Mouse (Mus musculus) forebrain, embryonic 16.5 days (tissue): Measurements from ENCODE around the gene 1700024P04Rik. TPM values are rescaled to one million over a fixed set of nuclear protein-coding genes. Genes with fewer than 3 reads are reported as not detected.
A peak's percentile ranks its signal among the peaks of the same experiment; 100 is the strongest.

Experiments
- ATAC-seq: fragments of 200-750 bp; cut with Nextera tagmentation; 2 replicates; pipeline ENCODE4 v1.8.0; 2017; ENCODE audit warnings: mild to moderate bottlenecking, moderate library complexity
- H3K27ac ChIP-seq: fragments of 300-500 bp; sonication (generic); 2 replicates; pipeline ENCODE4 v1.5.1; 2014; ENCODE audit warnings: low read length, control low read depth
- H3K27me3 ChIP-seq: fragments of 300-500 bp; sonication (generic); replicated peaks from 2 replicates; pipeline ENCODE4 v1.6.1; 2014; ENCODE audit warnings: low read length; ENCODE audit not compliant: control insufficient read depth, insufficient read depth
- H3K36me3 ChIP-seq: fragments of 300-500 bp; sonication (generic); 2 replicates; pipeline ENCODE4 v1.6.1; 2014; ENCODE audit not compliant: control insufficient read depth, insufficient read depth
- H3K4me1 ChIP-seq: fragments of 300-500 bp; sonication (generic); replicated peaks from 2 replicates; pipeline ENCODE4 v1.6.1; 2014; ENCODE audit warnings: low read length; ENCODE audit not compliant: control insufficient read depth, insufficient read depth
- H3K4me2 ChIP-seq: fragments of 300-500 bp; sonication (generic); 2 replicates; pipeline ENCODE4 v1.6.1; 2014; ENCODE audit warnings: mild to moderate bottlenecking, low read length, control low read depth
- H3K4me3 ChIP-seq: fragments of 300-500 bp; sonication (generic); replicated peaks from 2 replicates; pipeline ENCODE4 v1.5.1; 2014; ENCODE audit warnings: mild to moderate bottlenecking, low read length, control low read depth
- H3K9ac ChIP-seq: fragments of 300-500 bp; sonication (generic); replicated peaks from 2 replicates; pipeline ENCODE4 v1.6.1; 2014; ENCODE audit warnings: low read depth, low read length, control low read depth
- H3K9me3 ChIP-seq: fragments of 300-500 bp; sonication (generic); 2 replicates; pipeline ENCODE4 v1.6.1; 2016; ENCODE audit warnings: low read length; ENCODE audit not compliant: control insufficient read depth
- WGBS: fragments of 180-500 bp; shearing (Covaris S2); extraction: QIAGEN DNeasy Blood & Tissue Kit; methylation state at CpG from one replicate; pipeline ENCODE4 v1.1.7; 2014; 5-methylcytosine and 5-hydroxymethylcytosine counted together
- polyA plus RNA-seq: library from polyadenylated mRNA; unstranded; fragments of >200 nt; fragmentation: Nextera tagmentation; extraction: Ambion mirVana; gene quantifications from 2 replicates; pipeline ENCODE4 v1.2.1, GENCODE M21; 2015

1700024P04Rik gene
- not detected in 2 replicates for polyA plus RNA-seq

DNA sequence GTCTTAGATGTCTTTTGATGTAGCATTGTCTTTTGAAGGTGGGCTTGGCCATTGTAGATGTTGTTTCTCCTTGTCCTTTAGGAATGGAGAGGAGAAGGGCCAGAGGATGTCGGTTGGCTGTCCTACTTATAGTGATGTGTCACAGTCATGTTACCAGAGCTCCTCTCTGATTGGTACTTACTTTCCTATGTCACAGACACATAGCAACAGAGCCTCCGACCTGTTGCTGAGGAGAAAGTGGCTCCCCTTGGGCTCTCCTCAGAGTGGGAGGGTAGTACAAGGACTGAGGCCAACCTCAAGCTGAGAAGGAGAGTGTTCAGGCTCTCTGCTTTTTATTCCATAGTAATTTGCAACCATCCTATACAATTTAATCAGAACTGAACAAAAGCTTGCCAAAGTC is at the start of gene 1700024P04Rik:
Gene 1700024P04Rik, minus strand, starts transcription at position 101 of the 400 bp plus-strand sequence.
- 69% methylated on average over 2 of the region's 2 CpGs for WGBS
- no peak within 1 kb of the TSS for H3K9ac ChIP-seq
- H3K9me3 ChIP-seq, result no peaks in the 10 kb centered on the region
- no peak within 1 kb of the TSS for H3K4me3 ChIP-seq
- no peak within 1 kb of the TSS for H3K4me2 ChIP-seq
- no peaks in the 10 kb centered on the region for H3K36me3 ChIP-seq
- no peak for ATAC-seq
- H3K27ac ChIP-seq, result no peak within 1 kb of the TSS
- H3K4me1 ChIP-seq, result no peaks in the 10 kb centered on the region
- no peaks in the 10 kb centered on the region for H3K27me3 ChIP-seq

DNA sequence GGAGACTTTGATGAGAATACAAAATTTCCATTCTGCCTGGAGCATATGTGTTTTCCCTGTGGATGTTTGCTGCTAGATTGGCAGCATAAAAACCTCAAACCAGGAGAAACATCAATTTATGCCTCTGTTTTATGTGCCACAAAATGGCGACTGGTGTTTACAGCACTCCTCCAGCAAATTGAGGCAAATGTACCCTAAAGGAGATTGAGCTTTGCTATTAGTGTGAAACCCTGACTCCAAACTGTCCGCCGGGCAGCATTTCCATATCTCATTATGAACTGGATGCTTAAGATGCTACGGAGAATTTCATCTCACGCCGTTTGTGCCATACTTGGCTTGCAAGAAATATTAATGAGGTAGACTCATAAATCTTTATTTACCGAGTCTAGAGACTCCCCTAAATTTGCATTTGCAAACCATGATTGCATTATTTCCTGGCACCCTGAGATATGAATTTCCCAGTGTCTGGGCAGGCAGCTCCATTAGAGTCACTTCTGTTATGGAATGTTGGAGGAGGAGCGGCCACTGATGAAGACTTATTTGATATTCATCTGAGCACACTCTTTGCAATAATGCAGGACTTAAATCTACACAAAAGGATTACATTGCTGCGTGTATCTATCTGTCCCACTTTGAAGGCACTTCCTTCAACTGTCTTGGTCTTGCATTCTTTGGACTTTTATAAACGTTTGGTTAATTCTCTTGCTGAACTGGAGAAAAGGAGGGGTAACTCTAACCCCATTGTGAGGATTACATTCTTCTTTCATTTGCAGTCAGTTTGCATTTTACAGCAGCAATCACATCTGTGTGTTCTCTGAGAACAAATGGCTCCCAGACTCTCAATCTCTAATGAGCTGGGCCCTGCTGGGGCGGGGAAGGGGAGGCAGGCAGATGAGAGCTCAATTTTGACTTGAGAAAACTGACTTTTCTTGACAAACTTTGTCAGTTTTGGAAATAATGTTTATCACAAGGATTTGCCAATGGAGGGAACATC is 47.2 kb upstream of the 1700024P04Rik start:
- Histone ChIP-seq H3K36me3 (no peaks in the 10 kb centered on the region), H3K27me3 (no peaks in the 10 kb centered on the region), H3K9me3 (no peaks in the 10 kb centered on the region), H3K27ac (peak overlapping the region; percentile 5; the same call in 1 of the 2 replicates), H3K4me3 (no peak overlapping the region), H3K9ac (no peak overlapping the region), H3K4me2 (no peak overlapping the region), H3K4me1 (peaks cover 17% of the 10 kb centered on the region)
- 45% methylated on average over 11 of the region's 11 CpGs for WGBS
- peak; percentile 32; the same call in 1 of the 2 replicates for ATAC-seq

- Histone ChIP-seq H3K27me3 (no peaks in the 10 kb centered on the region), H3K36me3 (no peaks in the 10 kb centered on the region), H3K4me3 (no peak overlapping the region), H3K9ac (no peak overlapping the region), H3K9me3 (no peaks in the 10 kb centered on the region), H3K27ac (peak overlapping the region; percentile 5; the same call in 1 of the 2 replicates), H3K4me1 (peaks cover 17% of the 10 kb centered on the region), H3K4me2 (peak overlapping the region; percentile 18)
- WGBS, result 23% methylated on average over 15 of the region's 15 CpGs
- ATAC-seq, result no peak
Measured at GRCm38 (mm10) chr13:99030579-99031200, 46.3 kb upstream of the 1700024P04Rik start.

DNA sequence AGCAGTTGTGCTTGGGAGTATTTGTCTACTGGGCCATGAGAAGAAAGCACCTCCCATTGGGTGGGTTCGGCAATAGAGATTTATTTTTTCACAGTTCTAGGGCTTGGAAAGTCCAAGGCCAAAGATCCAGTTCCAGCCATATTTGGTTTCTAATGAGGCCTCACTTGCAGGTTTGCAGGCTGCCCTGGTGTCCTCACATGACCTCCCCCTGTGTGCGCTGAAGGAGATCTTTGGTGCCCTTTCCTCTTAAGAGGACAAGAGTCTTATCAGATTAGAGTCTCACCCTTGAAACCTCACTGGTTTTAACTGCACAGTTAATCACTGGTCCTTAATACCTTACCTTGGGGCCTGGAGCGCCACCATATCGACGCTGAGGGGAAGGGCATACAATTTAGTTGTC is 40.9 kb upstream of the 1700024P04Rik start:
- no peak for ATAC-seq
- H3K27ac ChIP-seq, result no peak overlapping the region
- H3K36me3 ChIP-seq, result no peaks in the 10 kb centered on the region
- H3K4me2 ChIP-seq, result no peak overlapping the region
- no peaks in the 10 kb centered on the region for H3K27me3 ChIP-seq
- H3K4me3 ChIP-seq, result no peak overlapping the region
- no peak overlapping the region for H3K9ac ChIP-seq
- H3K4me1 ChIP-seq, result peaks cover 10% of the 10 kb centered on the region
- WGBS, result 89% methylated on average over 5 of the region's 5 CpGs
- H3K9me3 ChIP-seq, result no peaks in the 10 kb centered on the region

- H3K9ac ChIP-seq, result no peak overlapping the region
- H3K4me3 ChIP-seq, result no peak overlapping the region
- no peaks in the 10 kb centered on the region for H3K27me3 ChIP-seq
- 0 out of 2 replicates have a peak, but pooled peaks cover 2% of the 10 kb centered on the region for H3K4me1 ChIP-seq
- no peaks in the 10 kb centered on the region for H3K36me3 ChIP-seq
- no peak overlapping the region for H3K4me2 ChIP-seq
- ATAC-seq, result no peak
- WGBS, result 78% methylated on average over 7 of the region's 7 CpGs
- H3K9me3 ChIP-seq, result no peaks in the 10 kb centered on the region
- H3K27ac ChIP-seq, result no peak overlapping the region
Measured at GRCm38 (mm10) chr13:99022036-99022435, 37.7 kb upstream of the 1700024P04Rik start.

- no peaks in the 10 kb centered on the region for H3K9me3 ChIP-seq
- no peak overlapping the region for H3K27ac ChIP-seq
- 0 out of 2 replicates have a peak, but pooled peaks cover 2% of the 10 kb centered on the region for H3K4me1 ChIP-seq
- no peak overlapping the region for H3K4me2 ChIP-seq
- H3K9ac ChIP-seq, result no peak overlapping the region
- H3K36me3 ChIP-seq, result no peaks in the 10 kb centered on the region
- no peaks in the 10 kb centered on the region for H3K27me3 ChIP-seq
- no peak for ATAC-seq
- H3K4me3 ChIP-seq, result no peak overlapping the region
- 57% methylated on average over 6 of the region's 6 CpGs for WGBS
Measured at GRCm38 (mm10) chr13:99021181-99021580, 36.8 kb upstream of the 1700024P04Rik start.

DNA sequence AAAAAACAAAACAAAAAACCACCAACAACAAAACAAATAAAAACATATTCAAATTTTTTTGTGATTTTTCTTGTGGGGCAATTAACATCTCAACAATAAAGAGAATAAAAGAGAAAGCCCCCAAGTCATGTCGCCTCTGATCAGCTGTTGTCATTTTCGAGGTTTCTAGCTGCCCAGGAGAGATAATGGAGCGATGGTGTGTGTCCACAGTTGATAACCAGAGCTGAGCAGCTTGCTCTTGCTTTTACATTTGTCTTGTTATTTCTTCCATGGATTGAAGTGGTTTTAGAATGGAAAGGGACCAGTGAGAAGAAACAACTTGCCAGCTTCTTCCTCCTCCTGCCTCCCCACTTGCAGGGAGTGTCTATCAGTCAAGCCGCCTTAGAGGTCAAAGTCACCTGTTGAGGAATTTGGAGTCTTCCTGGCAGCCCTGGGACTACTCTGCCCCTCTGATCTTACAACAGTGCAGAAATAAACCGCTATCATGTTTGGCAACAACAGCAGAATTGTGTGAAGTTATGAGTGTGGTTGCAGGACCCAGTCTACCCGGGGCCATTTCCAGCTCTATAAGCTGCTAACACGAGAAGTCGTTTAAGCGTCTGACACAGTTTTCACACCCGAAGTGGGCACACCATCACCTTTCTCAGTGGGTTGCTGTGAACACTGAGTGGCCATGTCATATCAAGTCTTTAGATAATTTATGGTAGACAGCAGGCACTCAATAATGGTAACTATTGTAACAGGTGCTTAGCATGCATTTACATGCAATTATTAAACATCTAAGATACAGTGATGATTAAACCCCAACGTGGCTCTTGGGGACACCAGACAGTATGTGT is 35.7 kb upstream of the 1700024P04Rik start:
- no peak overlapping the region for H3K4me3 ChIP-seq
- H3K27ac ChIP-seq, result no peak overlapping the region
- H3K9me3 ChIP-seq, result no peaks in the 10 kb centered on the region
- no peak overlapping the region for H3K4me2 ChIP-seq
- no peak overlapping the region for H3K9ac ChIP-seq
- ATAC-seq, result no peak
- 0 out of 2 replicates have a peak, but pooled peaks cover 2% of the 10 kb centered on the region for H3K4me1 ChIP-seq
- no peaks in the 10 kb centered on the region for H3K27me3 ChIP-seq
- 92% methylated on average over 11 of the region's 11 CpGs for WGBS
- no peaks in the 10 kb centered on the region for H3K36me3 ChIP-seq

GRCm38 (mm10) chr13:99018526-99019201 is 34.3 kb upstream of the 1700024P04Rik start:
- ATAC-seq, result no peak
- 51% methylated on average over 15 of the region's 15 CpGs for WGBS
- Histone ChIP-seq H3K9me3 (no peaks in the 10 kb centered on the region), H3K27ac (no peak overlapping the region), H3K4me2 (no peak overlapping the region), H3K4me1 (0 out of 2 replicates have a peak, but pooled peaks cover 2% of the 10 kb centered on the region), H3K4me3 (no peak overlapping the region), H3K9ac (no peak overlapping the region), H3K27me3 (no peaks in the 10 kb centered on the region), H3K36me3 (no peaks in the 10 kb centered on the region)
